Mouse (Mus musculus): Measurements from ENCODE around the gene Psd. TPM values are rescaled to one million over a fixed set of nuclear protein-coding genes. Genes with fewer than 3 reads are reported as not detected.

Psd gene
- polyA plus RNA-seq, 1 experiment from 2014 or later, result 31.0 TPM

GRCm38 (mm10) chr19:46315752-46316610 is 11.0 kb downstream of the Psd start:
- Histone ChIP-seq H3K27me3 (peaks cover 83% of the 10 kb centered on the region), H3K9ac (no peak overlapping the region), H3K4me1 (peaks cover 45% of the 10 kb centered on the region), H3K36me3 (ENCODE audit: poor library complexity, severe bottlenecking) (peaks cover 19% of the 10 kb centered on the region; the same call in 1 of the 2 replicates), H3K4me2 (peak overlapping the region; percentile 73), H3K9me3 (replicated peaks) (no peaks in the 10 kb centered on the region), H3K4me3 (peak overlapping the region; percentile 47; the same call in 1 of the 2 replicates), H3K27ac (no peak overlapping the region)
- no peak for ATAC-seq
- WGBS, result 47% methylated on average over 12 of the region's 12 CpGs

GRCm38 (mm10) chr19:46314872-46315742 is 11.8 kb downstream of the Psd start:
- Histone ChIP-seq H3K4me2 (no peak overlapping the region), H3K9me3 (replicated peaks) (no peaks in the 10 kb centered on the region), H3K9ac (no peak overlapping the region), H3K36me3 (ENCODE audit: poor library complexity, severe bottlenecking) (peaks cover 20% of the 10 kb centered on the region; the same call in 1 of the 2 replicates), H3K27ac (no peak overlapping the region), H3K27me3 (peaks cover 77% of the 10 kb centered on the region), H3K4me1 (peaks cover 38% of the 10 kb centered on the region), H3K4me3 (no peak overlapping the region)
- WGBS, result 37% methylated on average over 14 of the region's 14 CpGs
- ATAC-seq, result no peak

GRCm38 (mm10) chr19:46314151-46314601 is 12.8 kb downstream of the Psd start:
- Histone ChIP-seq H3K9ac (no peak overlapping the region), H3K9me3 (replicated peaks) (no peaks in the 10 kb centered on the region), H3K4me2 (no peak overlapping the region), H3K4me3 (no peak overlapping the region), H3K27ac (no peak overlapping the region), H3K36me3 (ENCODE audit: poor library complexity, severe bottlenecking) (peaks cover 20% of the 10 kb centered on the region; the same call in 1 of the 2 replicates), H3K4me1 (peaks cover 31% of the 10 kb centered on the region), H3K27me3 (peaks cover 67% of the 10 kb centered on the region)
- ATAC-seq, result no peak
- 14% methylated on average over 18 of the region's 18 CpGs for WGBS

GRCm38 (mm10) chr19:46313591-46313990 is 13.4 kb downstream of the Psd start:
- no peak overlapping the region for H3K9ac ChIP-seq
- no peak overlapping the region for H3K27ac ChIP-seq
- H3K27me3 ChIP-seq, result peaks cover 64% of the 10 kb centered on the region
- ATAC-seq, result no peak
- WGBS, result 74% methylated on average over 6 of the region's 6 CpGs
- H3K4me3 ChIP-seq, result no peak overlapping the region
- no peaks in the 10 kb centered on the region for H3K9me3 ChIP-seq (replicated peaks)
- H3K4me1 ChIP-seq, result peaks cover 30% of the 10 kb centered on the region
- peaks cover 20% of the 10 kb centered on the region; the same call in 1 of the 2 replicates for H3K36me3 ChIP-seq (ENCODE audit: poor library complexity, severe bottlenecking)
- no peak overlapping the region for H3K4me2 ChIP-seq

- Histone ChIP-seq H3K36me3 (ENCODE audit: poor library complexity, severe bottlenecking) (peaks cover 20% of the 10 kb centered on the region; the same call in 1 of the 2 replicates), H3K4me3 (no peak overlapping the region), H3K9me3 (replicated peaks) (no peaks in the 10 kb centered on the region), H3K27ac (no peak overlapping the region), H3K9ac (no peak overlapping the region), H3K4me2 (no peak overlapping the region), H3K4me1 (peaks cover 26% of the 10 kb centered on the region), H3K27me3 (peaks cover 64% of the 10 kb centered on the region)
- ATAC-seq, result no peak
- WGBS, result 89% methylated on average over 9 of the region's 9 CpGs
These were observed 13.8 kb downstream of the Psd start for GRCm38 (mm10) chr19:46313116-46313515.

- no peak overlapping the region for H3K9ac ChIP-seq
- no peak overlapping the region for H3K4me2 ChIP-seq
- H3K36me3 ChIP-seq (ENCODE audit: poor library complexity, severe bottlenecking), result peaks cover 20% of the 10 kb centered on the region; the same call in 1 of the 2 replicates
- H3K27me3 ChIP-seq, result peaks cover 64% of the 10 kb centered on the region
- 91% methylated on average over 21 of the region's 21 CpGs for WGBS
- no peak overlapping the region for H3K27ac ChIP-seq
- no peak for ATAC-seq
- no peak overlapping the region for H3K4me3 ChIP-seq
- H3K4me1 ChIP-seq, result peaks cover 20% of the 10 kb centered on the region
- no peaks in the 10 kb centered on the region for H3K9me3 ChIP-seq (replicated peaks)
These were observed 14.4 kb downstream of the Psd start for GRCm38 (mm10) chr19:46312566-46312965.

GRCm38 (mm10) chr19:46311341-46311740 is 15.6 kb downstream of the Psd start:
- H3K4me3 ChIP-seq, result no peak overlapping the region
- H3K4me1 ChIP-seq, result peaks cover 8% of the 10 kb centered on the region
- peaks cover 20% of the 10 kb centered on the region; the same call in 1 of the 2 replicates for H3K36me3 ChIP-seq (ENCODE audit: poor library complexity, severe bottlenecking)
- 88% methylated on average over 9 of the region's 9 CpGs for WGBS
- no peak overlapping the region for H3K27ac ChIP-seq
- no peak for ATAC-seq
- no peaks in the 10 kb centered on the region for H3K9me3 ChIP-seq (replicated peaks)
- H3K9ac ChIP-seq, result no peak overlapping the region
- peaks cover 64% of the 10 kb centered on the region for H3K27me3 ChIP-seq
- H3K4me2 ChIP-seq, result no peak overlapping the region

GRCm38 (mm10) chr19:46310312-46310865 is 16.6 kb downstream of the Psd start:
- Histone ChIP-seq H3K27ac (no peak overlapping the region), H3K9ac (no peak overlapping the region), H3K36me3 (ENCODE audit: poor library complexity, severe bottlenecking) (peaks cover 20% of the 10 kb centered on the region; the same call in 1 of the 2 replicates), H3K4me1 (peaks cover 13% of the 10 kb centered on the region), H3K27me3 (peaks cover 64% of the 10 kb centered on the region), H3K4me3 (no peak overlapping the region), H3K9me3 (replicated peaks) (no peaks in the 10 kb centered on the region), H3K4me2 (no peak overlapping the region)
- no peak for ATAC-seq
- WGBS, result 83% methylated on average over 11 of the region's 12 CpGs

- H3K36me3 ChIP-seq (ENCODE audit: poor library complexity, severe bottlenecking), result peaks cover 20% of the 10 kb centered on the region; the same call in 1 of the 2 replicates
- peaks cover 63% of the 10 kb centered on the region for H3K27me3 ChIP-seq
- H3K27ac ChIP-seq, result no peak overlapping the region
- H3K9me3 ChIP-seq (replicated peaks), result no peaks in the 10 kb centered on the region
- no peak overlapping the region for H3K4me2 ChIP-seq
- no peak for ATAC-seq
- no peak overlapping the region for H3K4me3 ChIP-seq
- H3K4me1 ChIP-seq, result peaks cover 19% of the 10 kb centered on the region
- H3K9ac ChIP-seq, result no peak overlapping the region
- 85% methylated on average over 21 of the region's 21 CpGs for WGBS
These were observed 17.2 kb downstream of the Psd start for GRCm38 (mm10) chr19:46309651-46310305.

GRCm38 (mm10) chr19:46308706-46309435 is 18.1 kb downstream of the Psd start:
- Histone ChIP-seq H3K9me3 (replicated peaks) (no peaks in the 10 kb centered on the region), H3K4me1 (peaks cover 28% of the 10 kb centered on the region), H3K4me2 (peak overlapping the region; percentile 82), H3K27me3 (peaks cover 57% of the 10 kb centered on the region), H3K4me3 (peak overlapping the region; percentile 42), H3K27ac (no peak overlapping the region), H3K9ac (peak overlapping the region; percentile 64), H3K36me3 (ENCODE audit: poor library complexity, severe bottlenecking) (peaks cover 20% of the 10 kb centered on the region; the same call in 1 of the 2 replicates)
- peak; percentile 76 for ATAC-seq
- WGBS, result 1% methylated on average over 47 of the region's 47 CpGs

GRCm38 (mm10) chr19:46308303-46308702 is 18.7 kb downstream of the Psd start:
- no peak for ATAC-seq
- Histone ChIP-seq H3K9ac (no peak overlapping the region), H3K4me1 (peaks cover 28% of the 10 kb centered on the region), H3K36me3 (ENCODE audit: poor library complexity, severe bottlenecking) (peaks cover 20% of the 10 kb centered on the region; the same call in 1 of the 2 replicates), H3K9me3 (replicated peaks) (no peaks in the 10 kb centered on the region), H3K27ac (no peak overlapping the region), H3K27me3 (peaks cover 51% of the 10 kb centered on the region), H3K4me2 (peak overlapping the region; percentile 82), H3K4me3 (peak overlapping the region; percentile 42)
- WGBS, result 53% methylated on average over 16 of the region's 16 CpGs
